Mouse (Mus musculus) brain, embryonic 18.5 days (tissue): ENCODE measurements around the gene Unc45a.

Source experiments
- DNase-seq: peaks from one replicate; pipeline ENCODE4 v3.0.0-alpha.2; 2012; ENCODE audit warnings: low read depth, low spot score

Unc45a gene

DNA sequence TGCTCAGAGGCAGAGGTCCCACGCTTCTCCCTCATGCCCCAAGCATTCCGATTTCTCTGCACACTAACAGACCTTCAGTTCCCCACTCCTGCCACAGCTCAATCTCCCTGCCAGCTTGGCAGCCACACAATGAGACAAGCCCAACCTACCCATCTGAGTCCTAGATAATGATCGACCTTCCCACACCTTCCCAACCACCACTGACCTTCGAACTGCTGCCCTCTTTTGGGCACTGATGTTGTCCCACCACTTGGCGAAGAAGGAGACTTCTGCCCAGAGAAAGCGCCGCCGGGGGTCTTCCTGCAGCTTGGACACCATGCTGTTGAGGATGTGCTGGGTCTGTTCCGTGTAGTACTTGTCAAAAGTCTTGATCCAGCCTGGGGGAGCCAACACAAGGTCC, 27.2 kb upstream of the Unc45a start:
- DNase-seq = no peak

GRCm38 (mm10) chr7:80367232-80367631, 26.4 kb upstream of the Unc45a start:
- no peak for DNase-seq

DNA sequence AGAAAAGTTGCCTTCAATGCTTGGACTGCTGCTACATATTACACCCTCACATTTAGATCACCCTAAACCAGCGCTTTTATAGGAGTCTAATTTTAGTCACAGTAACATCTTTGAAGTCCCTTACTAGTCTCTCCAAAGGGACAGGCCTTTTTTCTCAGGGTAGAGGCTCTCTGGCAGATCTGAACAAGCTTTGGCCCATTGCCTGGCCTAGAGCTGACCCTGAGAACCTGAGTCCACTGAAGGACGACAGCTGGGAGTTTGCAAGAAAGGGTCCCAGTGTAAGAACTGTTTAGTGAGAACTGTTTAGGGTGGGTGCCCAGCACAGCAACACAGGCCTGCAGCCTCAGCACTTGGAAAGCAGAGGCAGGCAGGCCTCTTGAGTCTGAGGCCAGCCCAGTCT, 25.0 kb upstream of the Unc45a start:
- no peak for DNase-seq

DNA sequence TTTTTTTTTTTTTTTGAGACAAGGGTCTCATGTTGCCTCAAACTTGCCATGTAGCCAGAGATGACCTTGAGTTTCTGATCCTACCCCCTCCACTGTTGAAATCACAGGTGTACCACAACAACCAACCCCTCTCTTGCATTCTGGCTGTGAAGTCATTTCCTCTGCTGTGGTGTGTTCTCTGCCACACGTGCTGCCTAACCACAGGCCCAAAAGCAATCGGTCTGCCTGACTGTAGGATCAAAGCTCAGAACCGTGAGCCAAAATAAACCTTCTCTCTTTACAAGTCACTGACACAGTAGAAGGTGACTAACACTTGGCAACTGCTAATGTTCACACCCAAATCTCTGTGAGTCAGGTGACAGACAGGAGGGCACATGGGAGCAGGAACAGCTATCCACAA, 19.6 kb upstream of the Unc45a start:
- no peak for DNase-seq

GRCm38 (mm10) chr7:80358039-80358438, 17.2 kb upstream of the Unc45a start:
- no peak for DNase-seq

GRCm38 (mm10) chr7:80357156-80357555, 16.4 kb upstream of the Unc45a start:
- DNase-seq = no peak

- DNase-seq = no peak
These were observed 15.5 kb upstream of the Unc45a start for GRCm38 (mm10) chr7:80356351-80356750.

GRCm38 (mm10) chr7:80352920-80353319, 12.1 kb upstream of the Unc45a start:
- no peak for DNase-seq

DNA sequence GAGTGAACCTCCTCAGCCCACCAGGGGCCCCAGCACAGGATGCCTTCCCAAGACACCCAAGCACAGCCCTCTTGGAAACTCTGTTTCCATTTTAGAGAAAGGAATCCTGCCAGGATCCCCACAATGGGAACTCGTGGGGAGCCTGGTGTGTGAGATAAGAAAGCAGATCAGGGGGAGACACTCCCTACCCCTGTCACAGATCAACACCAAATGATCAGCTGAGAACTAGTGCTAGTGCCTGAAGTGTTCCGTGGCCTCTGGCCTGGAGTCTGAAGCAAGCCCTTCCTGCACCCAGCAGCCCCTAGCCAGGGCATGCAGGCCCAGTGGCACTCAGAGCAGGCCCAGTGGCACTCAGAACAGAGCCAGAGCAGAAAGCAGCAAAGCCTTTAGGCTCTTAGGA, 10.0 kb upstream of the Unc45a start:
- DNase-seq = no peak

DNA sequence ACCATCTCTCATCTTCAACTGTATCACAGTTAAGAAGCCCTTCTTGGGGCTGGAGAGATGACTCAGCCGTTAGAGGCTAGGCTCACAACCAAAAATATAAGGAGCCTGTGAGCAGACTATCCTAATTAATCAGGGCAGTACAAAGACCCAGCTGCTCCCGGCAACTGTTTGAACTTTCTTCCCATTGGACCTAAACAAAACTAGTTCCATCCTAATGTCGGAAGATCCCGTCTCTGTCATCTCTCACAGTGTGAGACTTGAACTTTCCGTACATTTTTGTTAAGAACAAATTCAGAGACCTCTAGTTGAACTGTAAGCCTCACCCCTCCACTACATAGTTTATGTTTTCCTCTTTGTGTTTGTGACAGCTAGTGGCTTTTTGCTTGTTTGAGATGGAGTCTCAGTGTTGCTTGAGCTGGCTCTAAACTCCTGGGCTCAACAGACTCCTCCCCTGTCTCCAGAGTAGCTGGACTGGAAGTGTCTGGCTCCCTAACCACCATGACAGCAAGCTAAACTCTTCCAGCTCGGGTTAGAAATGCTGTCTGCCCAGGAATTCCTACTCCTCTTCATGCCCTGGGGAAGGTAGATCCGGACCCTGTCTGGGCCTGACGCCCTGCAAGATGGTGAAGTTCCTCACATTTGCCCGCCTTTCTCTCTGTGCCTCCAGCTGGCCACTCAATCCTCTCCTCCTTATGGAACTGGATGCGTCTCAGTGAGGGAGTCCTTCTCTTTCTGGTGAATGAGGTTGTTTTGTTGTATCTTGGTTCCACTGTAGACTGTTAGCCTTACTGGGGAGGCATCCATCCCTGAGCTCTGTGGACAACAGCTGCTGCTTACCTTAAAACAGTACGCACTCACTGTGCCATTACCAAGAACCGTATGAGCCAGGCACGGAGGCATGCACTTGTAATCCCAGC, 7.1 kb upstream of the Unc45a start:
- no peak for DNase-seq

GRCm38 (mm10) chr7:80346830-80347229, 6.0 kb upstream of the Unc45a start:
- DNase-seq = no peak

DNA sequence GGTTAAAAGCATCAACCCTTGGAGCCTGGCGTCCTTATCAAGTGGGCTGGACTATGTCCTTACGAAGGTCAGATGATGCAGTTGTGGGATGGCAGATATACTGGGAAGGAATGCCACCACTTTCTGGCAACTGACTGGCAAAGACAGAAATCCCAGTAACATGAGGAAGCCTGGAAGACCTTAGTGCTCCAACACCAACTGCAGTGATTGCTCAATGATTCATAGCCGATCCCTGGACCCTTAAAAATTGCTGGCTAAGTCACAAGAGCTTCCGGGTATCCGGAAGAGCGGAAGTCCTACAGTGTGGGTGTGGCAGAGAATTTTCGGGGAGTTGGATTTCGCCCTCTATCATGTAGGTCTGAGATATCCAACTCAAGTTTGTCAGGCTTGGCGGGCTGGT, 5.4 kb upstream of the Unc45a start:
- DNase-seq = no peak

- no peak for DNase-seq
These were observed 2.6 kb upstream of the Unc45a start for GRCm38 (mm10) chr7:80343270-80344018.

- DNase-seq = peak; percentile 89
These were observed 2.1 kb upstream of the Unc45a start, which contains the start of gene Hddc3 for GRCm38 (mm10) chr7:80342858-80343257. TSS of gene Hddc3 (plus strand) at chr7:80343104.

DNA sequence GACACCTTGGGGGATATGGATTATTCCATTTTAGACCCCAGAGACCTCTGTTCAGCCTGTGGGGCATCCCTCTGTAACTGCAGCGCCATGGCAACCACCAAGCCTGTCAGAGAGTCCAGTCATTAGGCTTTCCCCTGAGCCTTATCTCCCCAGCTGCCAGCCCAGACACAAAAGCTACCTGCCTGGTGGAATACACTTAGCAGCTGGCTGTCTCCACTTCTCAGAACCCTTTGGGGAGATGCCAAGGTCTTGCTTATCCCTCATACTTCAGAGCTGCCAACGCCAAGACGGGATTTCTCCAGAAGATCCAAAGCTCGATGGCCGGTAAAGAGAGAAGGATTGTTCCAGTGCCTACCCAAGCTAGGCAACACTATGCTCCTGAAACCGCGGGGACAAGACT, 988 bp upstream of the Unc45a start:
- no peak for DNase-seq

- peak; percentile 93 for DNase-seq
These were observed 794 bp downstream of the Unc45a start for GRCm38 (mm10) chr7:80339793-80340628.

DNA sequence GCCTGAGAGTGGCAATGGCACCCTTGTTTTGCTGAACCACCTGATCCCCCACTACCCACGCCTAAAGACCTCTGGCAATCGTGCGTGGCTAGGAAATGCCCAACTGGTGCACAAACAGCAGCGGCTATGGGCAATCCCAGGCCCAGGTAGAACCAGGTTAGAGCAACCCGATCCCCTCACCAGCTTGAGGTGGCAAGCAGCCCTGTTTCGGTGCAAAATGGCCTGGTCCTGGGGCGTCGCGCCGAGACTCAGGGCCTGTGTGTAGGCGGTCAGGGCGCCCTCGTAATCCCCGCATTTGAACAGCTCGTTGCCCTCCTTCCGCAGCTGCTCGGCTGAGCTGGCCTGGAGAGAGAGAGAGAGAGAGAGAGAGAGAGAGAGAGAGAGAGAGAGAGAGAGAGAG, 1.4 kb downstream of the Unc45a start:
- no peak for DNase-seq

DNA sequence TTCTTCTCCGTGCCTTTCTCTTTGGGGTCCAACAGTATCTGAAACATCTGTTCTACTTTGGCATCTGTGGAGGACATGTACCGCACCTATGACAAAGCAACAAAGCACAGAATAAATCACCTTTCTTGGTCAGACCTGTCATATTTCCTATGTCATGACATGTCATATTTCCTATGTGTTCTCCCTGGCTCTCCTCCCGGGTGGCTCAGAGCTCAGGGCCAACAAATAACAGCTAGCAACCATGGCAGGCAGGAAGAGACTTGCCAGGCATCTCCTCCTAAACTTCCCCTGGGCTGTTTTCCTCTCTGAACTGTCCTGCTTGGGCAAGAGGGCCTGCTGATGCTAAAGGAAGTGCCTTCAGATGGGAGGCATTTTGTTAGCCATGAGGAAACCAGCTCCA, 3.9 kb downstream of the Unc45a start:
- no peak for DNase-seq

GRCm38 (mm10) chr7:80334848-80335247, 6.0 kb downstream of the Unc45a start:
- DNase-seq = no peak

DNA sequence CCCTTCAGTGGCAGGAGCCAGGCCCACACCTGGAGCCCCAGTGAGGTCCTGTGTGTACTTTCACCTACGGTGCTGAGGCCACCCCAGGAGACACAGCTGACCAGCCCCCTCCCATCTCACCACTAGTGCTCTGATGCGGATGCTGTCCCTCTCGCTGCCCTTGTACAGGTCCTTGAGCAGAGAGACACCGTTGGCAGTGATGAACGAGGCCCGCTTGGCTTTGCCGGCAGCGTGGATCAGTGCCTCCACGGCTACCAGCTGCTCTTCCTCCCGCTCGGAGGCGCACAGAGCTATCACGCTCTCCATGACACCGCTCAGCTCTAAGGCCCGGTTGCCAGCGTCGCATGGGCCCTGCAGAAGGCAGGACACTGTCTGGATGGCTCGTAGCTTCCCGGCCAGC, 9.4 kb downstream of the Unc45a start:
- no peak for DNase-seq

DNA sequence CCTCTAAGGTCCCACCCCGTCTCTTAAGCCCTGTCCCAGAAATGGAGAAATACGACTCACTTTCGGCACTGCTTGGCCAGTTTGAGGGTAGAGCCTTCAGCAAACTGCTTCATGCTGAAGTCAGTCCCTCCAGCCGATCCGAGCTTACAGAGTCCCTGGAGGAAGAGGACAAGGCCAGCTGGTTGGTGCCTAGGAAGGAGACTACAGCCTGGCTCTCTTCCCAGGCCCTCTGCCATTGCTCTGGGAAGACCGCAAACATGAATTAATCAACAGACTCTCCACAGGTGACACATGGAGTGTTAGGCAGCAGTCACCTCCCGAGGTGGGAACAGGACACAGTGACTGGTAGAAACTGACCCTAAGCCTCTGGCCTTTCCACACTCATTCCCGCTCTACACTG, 10.5 kb downstream of the Unc45a start:
- no peak for DNase-seq

DNA sequence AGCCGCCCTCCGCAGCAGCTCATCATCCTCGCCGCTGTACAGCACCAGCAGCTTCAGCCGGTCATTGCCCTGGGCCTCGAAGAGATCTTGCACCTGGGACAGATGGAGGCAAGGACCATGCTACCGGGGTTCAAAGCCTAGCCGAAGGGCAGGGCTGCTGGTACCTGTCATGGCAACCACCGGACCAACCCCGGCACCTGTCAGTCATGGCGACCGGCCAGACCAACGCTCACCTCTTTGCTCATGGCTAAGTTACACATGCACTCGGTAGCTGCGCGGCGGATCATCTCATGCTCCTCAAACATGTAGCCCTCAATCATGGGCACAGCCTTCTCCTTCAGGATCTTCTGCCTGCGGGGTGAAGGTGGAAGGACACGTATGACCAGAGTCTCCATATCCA, 14.7 kb downstream of the Unc45a start:
- DNase-seq = no peak
